Mouse (Mus musculus): Measurements from ENCODE around the gene Smarcc2.
"Not testable (repeated sequence)": the region's sequence is repeated elsewhere in the genome, so short reads cannot be mapped to it uniquely, and the experiment has no call there.

The Smarcc2 gene

DNA sequence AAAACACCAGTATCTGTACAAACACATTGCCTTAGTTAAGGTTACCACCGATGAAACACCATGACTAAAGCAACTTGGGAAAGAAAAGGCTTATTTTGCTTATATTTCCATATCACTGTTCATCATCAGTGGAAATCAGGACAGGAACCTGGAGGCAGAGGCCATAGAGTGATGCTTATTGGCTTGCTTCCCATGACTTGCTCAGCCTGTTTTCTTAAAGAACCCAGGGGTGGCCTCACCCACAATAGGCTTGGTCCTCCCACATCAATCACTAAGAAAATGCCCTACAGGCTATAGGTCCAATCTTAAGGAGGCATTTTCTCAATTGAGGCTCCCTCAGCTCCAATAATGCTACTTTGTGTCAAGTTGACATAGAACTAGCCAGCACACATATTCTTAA, 16.3 kb upstream of the Smarcc2 start:
- DNase-seq (ENCODE audit: low spot score in 2 of 2), result no peak

DNA sequence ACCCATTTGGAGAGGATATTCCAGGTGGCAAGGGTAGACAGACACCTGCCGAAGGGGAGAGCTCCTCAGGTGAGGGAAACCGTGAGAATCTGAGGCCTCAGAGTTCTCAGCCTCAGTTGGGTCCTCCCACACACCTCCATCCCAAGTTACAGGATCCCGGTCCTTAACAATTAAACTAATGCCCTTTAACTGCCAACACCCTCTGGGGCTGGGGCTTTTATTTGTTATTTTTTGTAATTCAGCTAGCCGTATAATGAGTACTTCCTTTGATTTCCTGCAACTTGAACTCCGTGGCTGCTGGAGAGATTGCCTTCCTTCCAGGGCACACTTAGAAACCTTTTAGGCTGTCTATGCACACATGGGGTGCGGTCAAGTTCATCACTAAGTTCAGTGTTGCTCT, 14.7 kb upstream of the Smarcc2 start:
- no peak for DNase-seq (ENCODE audit: low spot score in 2 of 2)

DNA sequence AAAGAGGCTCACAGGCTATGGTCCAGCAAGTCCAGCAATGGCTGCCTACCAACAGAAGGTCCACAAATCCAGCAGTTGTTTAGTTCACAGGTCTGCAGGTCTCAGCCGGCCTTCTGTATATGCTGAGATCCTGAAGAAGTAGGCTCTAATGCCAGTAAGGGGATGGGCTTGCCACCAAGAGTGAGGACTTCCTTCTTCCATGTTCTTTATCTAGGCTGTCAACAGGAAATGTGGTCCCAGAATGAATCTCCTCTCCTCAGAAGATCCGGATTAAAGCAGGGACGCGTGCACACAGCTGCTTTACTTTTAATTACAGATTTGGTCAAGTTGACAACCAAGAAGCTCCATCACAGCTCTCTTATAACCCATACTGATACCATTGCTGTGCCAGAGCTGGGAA, 13.6 kb upstream of the Smarcc2 start:
- no peak for DNase-seq (ENCODE audit: low spot score in 2 of 2)

DNA sequence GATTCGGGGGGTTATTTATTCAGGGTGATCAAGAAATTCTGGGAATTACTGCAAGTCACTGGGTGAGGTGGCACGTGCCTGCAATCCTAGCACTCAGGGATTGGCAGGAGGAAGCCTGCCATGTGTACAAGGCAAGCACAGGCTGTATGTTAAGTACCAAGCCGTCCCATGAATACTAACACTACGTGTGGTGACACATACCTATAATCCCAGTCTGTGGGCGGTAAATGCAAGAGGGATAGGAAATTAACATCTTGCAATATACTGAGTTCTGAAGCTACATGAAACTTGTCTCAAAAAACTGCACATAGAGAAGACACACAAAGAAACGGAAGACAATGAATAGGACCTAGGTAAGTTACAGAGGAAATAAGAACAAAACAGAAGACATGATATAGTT, 8.0 kb upstream of the Smarcc2 start:
- no peak for DNase-seq (ENCODE audit: low spot score in 2 of 2)

DNA sequence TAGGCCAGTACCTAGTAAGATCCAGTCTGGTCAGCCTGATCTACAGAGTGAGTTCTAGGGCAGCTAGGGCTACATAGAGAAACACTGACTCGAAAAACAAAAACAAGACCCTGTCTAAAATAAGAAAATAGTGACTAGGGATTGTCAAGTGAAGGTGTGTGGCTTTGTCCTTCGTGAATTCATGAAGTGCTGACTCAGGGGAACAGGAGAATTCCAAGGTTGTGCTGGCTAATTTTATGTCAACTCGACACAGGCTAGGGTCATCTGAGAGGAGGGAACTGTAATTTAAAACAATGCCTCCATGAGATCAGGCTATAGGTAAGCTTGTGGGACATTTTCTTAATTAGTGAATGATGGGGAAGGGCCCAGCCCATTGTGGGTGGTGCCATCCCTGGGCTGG, 4.6 kb upstream of the Smarcc2 start:
- no peak for DNase-seq (ENCODE audit: low spot score in 2 of 2)

DNA sequence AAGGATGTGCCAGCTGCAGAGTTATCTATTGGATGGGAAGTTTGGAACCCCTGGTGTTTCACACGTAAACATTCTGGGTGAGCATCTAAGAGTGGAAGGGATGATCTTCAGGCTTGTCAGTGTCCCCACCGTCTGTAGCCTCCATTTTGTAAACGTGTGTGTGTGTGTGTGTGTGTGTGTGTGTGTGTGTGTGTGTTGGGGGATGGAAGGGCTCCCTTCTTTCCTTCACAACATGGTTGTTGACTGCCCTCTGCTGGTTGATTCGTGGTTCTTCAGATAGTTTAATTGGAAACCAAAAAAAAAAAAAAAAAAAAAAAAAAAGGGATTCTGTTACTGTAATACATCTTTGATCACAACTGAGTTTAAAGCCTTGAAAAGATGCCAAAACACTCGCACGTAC, 3.8 kb upstream of the Smarcc2 start:
- peak; percentile 32 to 51 for DNase-seq (ENCODE audit: low spot score in 2 of 2)

DNA sequence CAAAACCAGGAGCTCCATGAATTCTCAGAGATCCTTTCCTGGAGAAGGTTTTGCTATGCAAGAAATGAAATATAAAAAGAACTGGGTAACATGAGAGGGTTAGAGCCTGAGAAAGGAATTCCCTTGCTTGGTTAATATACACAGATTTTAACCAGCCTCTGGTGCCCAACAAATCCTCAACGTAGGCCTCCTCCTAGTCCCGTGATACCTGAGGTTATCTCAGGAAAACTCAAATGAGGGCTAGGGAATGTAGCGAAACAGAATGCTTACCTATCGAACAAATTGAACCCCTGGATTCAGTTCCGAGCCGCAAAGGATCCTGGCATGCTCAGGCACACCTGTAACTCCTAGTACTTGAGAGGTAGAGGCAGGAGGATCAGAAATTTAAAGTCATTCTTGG, 1.4 kb upstream of the Smarcc2 start:
- no peak for DNase-seq (ENCODE audit: low spot score in 2 of 2)

DNA sequence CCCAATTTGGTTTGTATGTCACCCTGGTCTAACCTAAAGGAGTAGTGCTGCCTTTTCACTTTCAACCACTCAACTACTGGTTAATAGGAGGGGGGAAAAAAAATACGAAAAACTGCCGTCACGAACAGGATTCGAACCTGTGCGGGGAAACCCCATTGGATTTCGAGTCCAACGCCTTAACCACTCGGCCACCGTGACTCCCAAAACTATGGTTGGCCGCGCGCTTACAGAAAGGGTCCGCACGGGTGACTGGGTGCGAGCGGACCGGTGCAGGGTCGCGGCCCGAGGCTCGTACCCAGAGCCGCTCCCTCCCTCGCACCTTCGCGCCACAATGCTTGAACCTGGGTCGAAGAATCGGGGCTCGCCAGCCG, 715 bp upstream of the Smarcc2 start:
- DNase-seq (ENCODE audit: low spot score in 2 of 2), result peak; percentile 83 to 94

DNA sequence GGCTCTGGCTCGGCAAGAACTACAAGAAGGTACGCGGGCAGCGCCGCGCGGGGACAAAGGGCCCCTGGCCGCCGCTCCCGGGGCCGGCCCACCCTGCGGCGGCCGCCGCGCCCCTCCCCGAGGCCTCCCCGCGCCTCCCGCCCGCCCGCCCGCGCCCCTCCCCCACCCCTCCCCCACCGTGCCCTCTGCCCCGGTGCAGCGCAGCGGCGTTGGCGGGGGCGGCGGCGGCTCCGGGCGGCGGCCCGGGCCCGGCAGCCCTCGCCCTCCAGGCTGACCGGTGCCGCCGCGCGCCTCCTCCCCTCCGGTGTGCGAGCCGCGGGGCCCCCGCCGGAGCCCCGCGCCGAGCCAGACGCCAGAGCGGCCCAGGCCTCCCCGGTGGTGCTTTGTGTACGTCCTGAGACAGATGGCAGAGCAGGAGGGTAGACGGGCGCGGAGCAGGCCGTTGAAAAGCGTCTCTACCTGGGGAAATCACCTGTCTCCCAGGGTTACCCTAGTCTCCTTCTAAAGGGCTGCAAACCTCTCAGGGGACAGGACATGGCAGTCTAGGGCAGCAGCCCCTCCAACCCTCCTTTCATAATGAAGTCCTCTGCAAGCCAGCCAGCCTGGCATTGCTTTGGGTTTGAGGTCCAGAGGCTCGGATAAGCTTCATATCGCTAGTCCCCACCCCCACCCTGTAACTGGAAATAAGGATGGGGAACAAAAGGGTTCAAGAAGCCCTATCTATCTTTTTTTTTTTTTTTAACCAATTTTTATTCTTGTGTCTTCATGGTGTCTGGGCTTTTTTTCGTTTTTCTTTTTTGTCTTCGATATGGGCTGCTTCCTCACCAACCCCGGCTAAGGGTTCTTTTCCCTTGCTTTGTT, 591 bp downstream of the Smarcc2 start:
- DNase-seq (ENCODE audit: low spot score in 2 of 2), result peak; percentile 19 to 50

DNA sequence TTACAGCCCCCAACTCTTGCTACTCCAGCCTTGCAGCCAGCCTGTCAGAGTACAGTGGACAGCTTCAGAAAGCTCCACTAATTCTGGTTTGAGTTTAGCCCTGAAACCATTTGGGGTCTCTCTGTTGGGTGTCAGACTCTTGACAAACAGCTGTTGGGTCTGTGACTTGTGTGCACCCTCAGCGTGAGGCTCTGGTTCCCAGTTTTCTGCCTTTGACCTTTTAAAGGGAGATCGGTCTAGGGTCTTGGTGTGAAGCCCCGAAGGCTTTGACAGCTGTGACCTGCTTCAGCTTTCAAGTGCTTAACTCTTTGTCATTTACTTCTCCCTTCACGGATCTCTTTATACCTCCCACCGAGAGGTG, 1.2 kb downstream of the Smarcc2 start:
- no peak for DNase-seq (ENCODE audit: low spot score in 2 of 2)

DNA sequence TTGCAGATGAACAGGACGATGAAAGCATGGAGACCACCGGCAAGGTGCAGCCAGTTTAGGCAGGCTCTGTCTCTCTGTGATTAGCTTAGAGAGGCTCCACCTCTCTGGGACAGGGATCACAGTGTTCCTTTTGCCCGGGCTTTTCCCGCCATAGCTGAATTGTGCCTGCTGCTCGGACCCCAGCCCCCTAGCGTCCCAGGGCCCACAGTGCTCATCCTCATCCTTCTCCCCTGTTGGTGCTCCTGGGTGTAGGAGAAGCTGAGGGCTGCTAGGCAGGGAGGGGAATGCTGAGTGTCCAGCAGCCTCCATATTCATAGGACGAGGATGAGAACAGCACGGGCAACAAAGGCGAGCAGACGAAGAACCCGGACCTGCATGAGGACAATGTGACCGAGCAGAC, 15.3 kb downstream of the Smarcc2 start:
- DNase-seq (ENCODE audit: low spot score in 2 of 2), result no peak

DNA sequence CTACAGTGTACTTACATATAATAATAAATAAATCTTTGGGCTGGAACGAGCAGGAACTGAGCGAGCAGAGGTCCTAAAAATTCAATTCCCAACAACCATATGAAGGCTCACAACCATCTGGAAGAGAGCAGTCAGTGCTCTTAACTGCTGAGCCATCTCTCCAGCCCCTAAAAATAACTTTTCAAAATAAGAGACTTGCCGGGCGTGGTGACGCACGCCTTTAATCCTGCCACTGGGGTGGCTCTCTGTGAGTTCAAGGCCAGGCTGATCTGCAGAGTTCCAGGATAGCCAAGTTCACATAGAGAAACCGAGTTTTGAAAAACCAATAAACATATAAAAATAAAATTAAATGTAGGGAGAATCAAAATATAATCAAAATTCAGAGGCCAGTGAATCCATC, 27.3 kb downstream of the Smarcc2 start:
- no peak for DNase-seq (ENCODE audit: low spot score in 2 of 2)

DNA sequence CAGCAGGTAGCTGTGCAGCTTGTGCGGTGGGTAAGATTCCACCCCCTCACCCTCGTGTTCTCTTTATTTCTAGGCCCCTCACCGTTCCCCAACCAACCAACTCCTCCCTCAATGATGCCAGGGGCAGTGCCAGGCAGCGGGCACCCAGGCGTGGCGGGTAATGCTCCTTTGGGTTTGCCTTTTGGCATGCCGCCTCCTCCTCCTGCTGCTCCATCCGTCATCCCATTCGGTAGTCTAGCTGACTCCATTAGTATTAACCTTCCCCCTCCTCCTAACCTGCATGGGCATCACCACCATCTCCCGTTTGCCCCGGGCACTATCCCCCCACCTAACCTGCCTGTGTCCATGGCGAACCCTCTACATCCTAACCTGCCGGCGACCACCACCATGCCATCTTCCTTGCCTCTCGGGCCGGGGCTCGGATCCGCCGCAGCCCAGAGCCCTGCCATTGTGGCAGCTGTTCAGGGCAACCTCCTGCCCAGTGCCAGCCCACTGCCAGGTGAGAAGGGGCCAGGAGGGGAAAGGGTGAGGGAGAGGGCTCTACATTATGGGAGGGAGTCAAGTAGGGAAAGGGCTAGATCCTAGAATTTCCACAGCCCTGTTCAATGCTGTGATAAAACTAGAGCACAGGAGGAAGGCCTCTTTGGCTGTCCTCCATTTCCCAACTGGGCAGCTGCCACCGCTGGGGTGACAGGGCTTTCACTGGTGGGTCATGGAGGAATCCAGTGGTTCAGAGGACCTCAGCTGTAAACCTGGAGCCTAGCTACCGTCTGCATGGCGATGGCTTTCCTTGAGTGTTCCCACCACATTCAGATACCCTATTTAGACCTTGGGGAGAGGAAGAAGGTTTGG, 29.0 kb downstream of the Smarcc2 start:
- no peak for DNase-seq (ENCODE audit: low spot score in 2 of 2)

DNA sequence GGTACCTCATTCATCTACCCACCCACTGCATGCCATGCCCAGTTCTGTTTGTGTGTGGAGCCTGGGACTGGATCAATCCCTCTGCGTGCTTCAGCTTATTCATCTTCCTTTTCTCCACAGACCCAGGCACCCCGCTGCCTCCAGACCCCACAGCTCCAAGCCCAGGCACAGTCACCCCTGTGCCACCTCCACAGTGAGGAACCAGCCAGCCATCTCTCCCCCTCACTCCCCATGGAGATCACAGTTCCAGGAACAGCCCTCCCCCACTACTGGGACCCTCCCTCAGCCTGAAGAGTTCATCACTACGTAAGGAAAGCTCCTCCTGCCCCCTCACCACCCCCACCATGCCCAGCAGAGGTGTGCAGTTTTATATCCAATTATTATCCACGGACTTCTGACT, 29.7 kb downstream of the Smarcc2 start:
- DNase-seq (ENCODE audit: low spot score in 2 of 2), result no peak

DNA sequence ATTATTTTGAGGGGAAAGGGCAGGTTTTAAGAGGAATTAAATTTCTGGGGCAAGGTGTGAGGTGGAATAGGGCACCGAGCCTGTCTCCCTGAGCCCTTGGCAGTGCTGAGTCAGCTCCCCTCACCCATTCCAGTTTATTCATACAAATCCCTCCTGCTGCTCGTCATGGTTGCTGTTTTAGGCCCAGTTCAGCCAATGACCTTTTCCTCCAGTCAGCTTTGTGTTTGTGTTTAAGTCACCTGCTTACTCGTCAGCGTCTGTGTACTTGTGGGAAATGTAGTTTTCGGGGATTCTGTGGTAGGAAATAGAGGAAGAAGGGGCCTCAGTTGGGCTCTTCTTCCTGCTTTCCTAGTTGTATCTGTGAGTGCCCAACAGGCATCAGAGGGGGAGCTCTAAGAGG, 30.3 kb downstream of the Smarcc2 start:
- DNase-seq (ENCODE audit: low spot score in 2 of 2), result no peak

DNA sequence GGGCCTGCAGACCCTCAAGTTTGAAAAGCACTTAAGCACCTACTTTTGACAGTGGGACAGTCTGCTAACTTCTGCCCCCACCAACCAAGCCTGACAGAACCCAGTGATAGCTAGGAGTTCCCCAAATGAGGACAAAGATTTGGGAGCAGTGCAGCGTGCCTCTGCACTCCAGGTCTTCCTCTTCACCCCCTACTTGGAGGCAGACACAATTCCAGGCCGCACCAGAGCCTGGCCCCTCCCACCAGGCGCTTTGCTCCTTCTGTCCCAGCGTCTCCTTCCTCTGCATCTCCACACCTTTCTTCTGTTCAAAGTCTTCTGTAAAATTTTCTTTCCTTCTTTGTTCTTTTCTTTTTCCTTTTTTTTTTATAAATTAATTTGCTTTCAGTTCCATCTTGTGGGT, 30.7 kb downstream of the Smarcc2 start:
- no peak for DNase-seq (ENCODE audit: low spot score in 2 of 2)

DNA sequence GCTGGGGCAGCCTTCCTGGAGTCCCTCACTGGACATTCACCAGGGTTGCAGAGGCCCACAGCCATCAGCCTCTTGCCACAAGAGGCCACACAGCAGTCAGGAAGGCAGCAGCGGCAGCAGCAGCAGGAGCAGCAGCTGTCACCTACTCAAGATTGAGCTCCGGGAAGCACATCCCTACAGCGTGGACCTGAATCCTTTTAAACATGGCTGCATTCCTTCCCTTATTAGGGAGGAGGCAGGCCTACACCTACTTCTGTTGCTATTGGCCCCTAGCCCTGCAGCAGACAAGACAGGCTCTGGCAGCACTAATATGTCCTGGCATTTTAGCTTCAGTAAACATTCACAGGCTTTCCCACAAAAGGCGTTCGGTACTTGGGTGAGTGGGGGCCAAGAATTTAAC, 31.2 kb downstream of the Smarcc2 start:
- DNase-seq (ENCODE audit: low spot score in 2 of 2), result no peak

DNA sequence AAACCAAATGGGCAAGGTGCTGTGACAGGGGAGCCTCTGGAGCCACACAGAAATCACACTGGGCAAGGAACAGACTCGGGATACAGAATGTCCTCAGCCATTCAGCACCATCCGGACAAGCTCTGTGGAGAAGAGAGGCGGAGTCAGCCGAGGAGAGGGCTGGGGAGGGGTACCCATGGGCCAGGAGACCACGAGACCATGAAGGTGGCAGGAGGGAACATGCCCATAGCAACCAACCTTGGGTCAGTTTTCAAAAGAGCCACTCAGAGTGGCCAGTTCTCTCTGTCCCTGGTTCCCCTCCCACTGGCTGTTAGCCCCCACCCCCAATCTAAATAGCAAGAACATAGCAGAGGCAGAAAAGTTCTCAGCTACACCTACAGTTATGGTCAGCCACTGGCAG, 31.9 kb downstream of the Smarcc2 start:
- DNase-seq (ENCODE audit: low spot score in 2 of 2), result no peak

DNA sequence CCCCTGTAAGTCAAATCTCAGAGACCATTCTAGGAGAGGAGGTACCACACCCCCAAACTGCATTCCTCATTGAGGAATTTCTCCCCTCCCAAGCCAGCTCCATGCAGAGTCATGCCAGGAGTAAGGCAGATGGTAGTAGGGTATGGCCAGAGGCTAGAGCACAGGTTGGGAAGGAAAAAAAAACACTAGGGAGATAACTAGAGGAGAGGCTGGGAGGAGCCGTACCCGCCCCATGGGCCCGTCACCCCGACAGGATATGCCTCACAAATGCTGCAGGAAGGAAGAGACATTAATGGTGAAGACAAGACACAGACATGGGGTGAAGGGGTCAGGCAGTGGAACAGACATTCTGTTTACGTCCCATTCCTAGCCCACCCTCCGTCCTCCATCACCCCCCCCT, 32.4 kb downstream of the Smarcc2 start:
- DNase-seq (ENCODE audit: low spot score in 2 of 2), result no peak

DNA sequence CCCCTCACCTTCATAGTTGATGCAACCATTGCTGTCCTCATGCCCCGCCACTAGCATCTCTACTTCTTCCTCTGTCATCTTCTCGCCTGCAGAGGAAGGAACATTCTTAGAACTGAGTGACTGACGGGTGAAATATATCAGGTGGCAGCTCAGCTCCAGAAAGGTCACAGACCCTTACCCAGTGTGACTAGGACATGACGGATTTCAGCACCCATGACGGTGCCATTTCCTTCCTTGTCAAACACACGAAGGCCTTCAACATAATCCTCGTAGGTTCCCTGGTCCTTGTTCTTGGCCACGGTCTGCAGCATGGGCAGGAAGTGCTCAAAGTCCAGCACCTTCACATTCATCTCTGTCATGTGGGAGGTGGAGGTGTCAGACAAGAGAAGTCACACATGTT, 33.0 kb downstream of the Smarcc2 start:
- not testable (repeated sequence) for DNase-seq (ENCODE audit: low spot score in 2 of 2)

DNA sequence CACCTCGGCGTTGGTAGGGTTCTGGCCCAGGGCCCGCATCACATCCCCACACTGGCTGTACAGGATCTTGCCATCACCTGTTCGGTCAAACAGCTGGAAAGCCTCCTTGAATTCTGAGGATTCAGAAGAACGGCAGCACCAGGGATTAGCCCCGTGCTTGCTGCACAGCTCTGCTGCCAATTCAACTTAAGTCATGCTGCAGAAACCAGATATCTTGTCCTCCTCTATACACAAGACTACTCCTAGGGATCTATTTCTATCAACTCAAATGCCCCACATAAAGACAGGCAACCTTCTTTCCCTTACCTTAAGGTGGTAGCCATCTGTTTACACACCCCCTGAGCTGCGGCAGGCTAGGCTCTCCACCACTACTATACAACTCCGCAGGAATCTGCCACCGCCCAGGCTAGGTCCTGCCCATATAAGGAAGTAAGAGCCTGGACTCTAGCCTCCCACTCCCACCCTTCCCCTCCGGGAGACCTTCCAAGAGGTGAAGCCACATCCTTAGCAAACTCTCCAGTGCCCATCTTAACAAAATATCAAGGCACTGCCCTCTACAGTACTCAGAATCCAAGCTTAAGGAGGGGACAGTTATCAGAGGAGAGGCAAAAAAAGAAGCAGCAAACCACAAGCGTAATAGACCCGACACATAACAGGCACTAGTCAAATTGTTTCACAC, 33.7 kb downstream of the Smarcc2 start:
- peak in 1 of 2 experiments; percentile 76 for DNase-seq (ENCODE audit: low spot score in 2 of 2)

DNA sequence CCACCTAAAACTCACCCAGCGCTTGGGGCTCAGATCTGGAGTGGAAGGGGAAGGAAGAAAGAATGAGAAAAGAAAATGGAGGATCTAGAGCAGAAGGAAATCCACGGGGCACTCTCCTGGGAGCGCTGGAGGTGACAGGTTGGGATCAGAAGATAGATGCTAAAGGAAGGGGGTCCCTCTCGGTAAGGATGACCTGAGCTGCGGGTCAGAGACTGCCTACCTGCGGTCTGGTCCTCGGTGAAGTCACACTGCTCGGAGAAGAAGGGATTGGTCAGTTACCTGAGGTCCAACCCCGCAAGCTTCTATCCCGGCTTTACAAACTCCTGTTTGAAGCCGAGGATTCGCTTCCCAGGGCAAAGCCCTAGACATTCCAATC, 34.3 kb downstream of the Smarcc2 start:
- DNase-seq (ENCODE audit: low spot score in 2 of 2), result no peak

Data from urinary bladder, adult 18-20 months (tissue).